Mouse (Mus musculus): Measurements from ENCODE around the gene Osbpl11. TPM values are rescaled to one million over a fixed set of nuclear protein-coding genes. Genes with fewer than 3 reads are reported as not detected.

Osbpl11 gene
- polyA plus RNA-seq, 1 experiment from 2014 or later, result 19.1 TPM

GRCm38 (mm10) chr16:33179911-33180310, 5.0 kb upstream of the Osbpl11 start:
- Histone ChIP-seq H3K9ac (ENCODE audit: low read depth, low read length) (no peak overlapping the region), H3K27me3 (replicated peaks; ENCODE audit: control insufficient read depth, insufficient read depth, low read length) (no peaks in the 10 kb centered on the region), H3K9me3 (ENCODE audit: control insufficient read depth, low read length) (no peaks in the 10 kb centered on the region), H3K4me3 (ENCODE audit: low read depth, low read length) (no peak overlapping the region), H3K4me1 (ENCODE audit: control insufficient read depth, insufficient read depth, low read length) (no peaks in the 10 kb centered on the region), H3K4me2 (ENCODE audit: low read depth, low read length) (no peak overlapping the region), H3K36me3 (ENCODE audit: control insufficient read depth, insufficient read depth, low read length) (no peaks in the 10 kb centered on the region), H3K27ac (replicated peaks; ENCODE audit: low read depth, low read length) (no peak overlapping the region)
- WGBS, result 78% methylated on average over 3 of the region's 3 CpGs
- DNase-seq (ENCODE audit: low spot score), result no peak
- ATAC-seq (ENCODE audit: low read depth), result no peak

GRCm38 (mm10) chr16:33180793-33181192, 4.1 kb upstream of the Osbpl11 start:
- no peak overlapping the region for H3K4me3 ChIP-seq (ENCODE audit: low read depth, low read length)
- H3K9ac ChIP-seq (ENCODE audit: low read depth, low read length), result no peak overlapping the region; the same call in 1 of the 2 replicates
- H3K9me3 ChIP-seq (ENCODE audit: control insufficient read depth, low read length), result no peaks in the 10 kb centered on the region
- WGBS, result 73% methylated on average over 3 of the region's 3 CpGs
- H3K36me3 ChIP-seq (ENCODE audit: control insufficient read depth, insufficient read depth, low read length), result no peaks in the 10 kb centered on the region
- ATAC-seq (ENCODE audit: low read depth) (no peak), DNase-seq (ENCODE audit: low spot score) (no peak)
- H3K4me1 ChIP-seq (ENCODE audit: control insufficient read depth, insufficient read depth, low read length), result no peaks in the 10 kb centered on the region
- no peaks in the 10 kb centered on the region for H3K27me3 ChIP-seq (replicated peaks; ENCODE audit: control insufficient read depth, insufficient read depth, low read length)
- no peak overlapping the region for H3K27ac ChIP-seq (replicated peaks; ENCODE audit: low read depth, low read length)
- H3K4me2 ChIP-seq (ENCODE audit: low read depth, low read length), result no peak overlapping the region

- Histone ChIP-seq H3K27ac (replicated peaks; ENCODE audit: low read depth, low read length) (peak overlapping the region; percentile 94), H3K4me2 (ENCODE audit: low read depth, low read length) (peak overlapping the region; percentile 93), H3K9me3 (ENCODE audit: control insufficient read depth, low read length) (no peaks in the 10 kb centered on the region), H3K36me3 (ENCODE audit: control insufficient read depth, insufficient read depth, low read length) (no peaks in the 10 kb centered on the region), H3K9ac (ENCODE audit: low read depth, low read length) (peak overlapping the region; percentile 98), H3K27me3 (replicated peaks; ENCODE audit: control insufficient read depth, insufficient read depth, low read length) (no peaks in the 10 kb centered on the region), H3K4me3 (ENCODE audit: low read depth, low read length) (peak overlapping the region; percentile 95), H3K4me1 (ENCODE audit: control insufficient read depth, insufficient read depth, low read length) (peaks cover 11% of the 10 kb centered on the region)
- DNase-seq (ENCODE audit: low spot score) (peak; percentile 41), ATAC-seq (ENCODE audit: low read depth) (peak; percentile 79)
- WGBS, result under 1% methylated on average over 24 of the region's 59 CpGs
Measured at GRCm38 (mm10) chr16:33185261-33186046, 583 bp downstream of the Osbpl11 start.

- Histone ChIP-seq H3K36me3 (ENCODE audit: control insufficient read depth, insufficient read depth, low read length) (no peaks in the 10 kb centered on the region), H3K4me3 (ENCODE audit: low read depth, low read length) (peak overlapping the region; percentile 95), H3K9me3 (ENCODE audit: control insufficient read depth, low read length) (no peaks in the 10 kb centered on the region), H3K4me2 (ENCODE audit: low read depth, low read length) (peak overlapping the region; percentile 93), H3K27me3 (replicated peaks; ENCODE audit: control insufficient read depth, insufficient read depth, low read length) (no peaks in the 10 kb centered on the region), H3K4me1 (ENCODE audit: control insufficient read depth, insufficient read depth, low read length) (peaks cover 11% of the 10 kb centered on the region), H3K9ac (ENCODE audit: low read depth, low read length) (peak overlapping the region; percentile 98), H3K27ac (replicated peaks; ENCODE audit: low read depth, low read length) (no peak overlapping the region)
- no peak for DNase-seq (ENCODE audit: low spot score)
- ATAC-seq (ENCODE audit: low read depth), result no peak
- 19% methylated on average over 4 of the region's 4 CpGs for WGBS
Measured at GRCm38 (mm10) chr16:33186134-33186533, 1.3 kb downstream of the Osbpl11 start.

GRCm38 (mm10) chr16:33188076-33188475, 3.2 kb downstream of the Osbpl11 start:
- H3K27ac ChIP-seq (replicated peaks; ENCODE audit: low read depth, low read length), result no peak overlapping the region
- no peak overlapping the region for H3K4me2 ChIP-seq (ENCODE audit: low read depth, low read length)
- H3K9ac ChIP-seq (ENCODE audit: low read depth, low read length), result no peak overlapping the region

GRCm38 (mm10) chr16:33191671-33192091, 6.8 kb downstream of the Osbpl11 start:
- no peaks in the 10 kb centered on the region for H3K9me3 ChIP-seq (ENCODE audit: control insufficient read depth, low read length)
- no peak overlapping the region for H3K4me3 ChIP-seq (ENCODE audit: low read depth, low read length)
- no peaks in the 10 kb centered on the region for H3K27me3 ChIP-seq (replicated peaks; ENCODE audit: control insufficient read depth, insufficient read depth, low read length)
- peaks cover 7% of the 10 kb centered on the region for H3K4me1 ChIP-seq (ENCODE audit: control insufficient read depth, insufficient read depth, low read length)
- DNase-seq (ENCODE audit: low spot score) (no peak), ATAC-seq (ENCODE audit: low read depth) (no peak)
- 0 out of 2 replicates have a peak overlapping the region, but pooled peaks have one; percentile 1 for H3K9ac ChIP-seq (ENCODE audit: low read depth, low read length)
- WGBS, result 75% methylated on average over 2 of the region's 2 CpGs
- H3K4me2 ChIP-seq (ENCODE audit: low read depth, low read length), result no peak overlapping the region
- H3K27ac ChIP-seq (replicated peaks; ENCODE audit: low read depth, low read length), result no peak overlapping the region
- peaks cover 3% of the 10 kb centered on the region; the same call in 1 of the 2 replicates for H3K36me3 ChIP-seq (ENCODE audit: control insufficient read depth, insufficient read depth, low read length)

More at GRCm38 (mm10) chr16:33188076-33188475, 3.2 kb downstream of the Osbpl11 start:
- DNase-seq (ENCODE audit: low spot score) (no peak), ATAC-seq (ENCODE audit: low read depth) (no peak)
- Histone ChIP-seq H3K4me1 (ENCODE audit: control insufficient read depth, insufficient read depth, low read length) (peaks cover 11% of the 10 kb centered on the region), H3K9me3 (ENCODE audit: control insufficient read depth, low read length) (no peaks in the 10 kb centered on the region), H3K4me3 (ENCODE audit: low read depth, low read length) (no peak overlapping the region), H3K36me3 (ENCODE audit: control insufficient read depth, insufficient read depth, low read length) (no peaks in the 10 kb centered on the region), H3K27me3 (replicated peaks; ENCODE audit: control insufficient read depth, insufficient read depth, low read length) (no peaks in the 10 kb centered on the region)
- 43% methylated on average over 3 of the region's 3 CpGs for WGBS

- H3K4me1 ChIP-seq (ENCODE audit: control insufficient read depth, insufficient read depth, low read length), result peaks cover 2% of the 10 kb centered on the region
- H3K4me2 ChIP-seq (ENCODE audit: low read depth, low read length), result no peak overlapping the region
- H3K27ac ChIP-seq (replicated peaks; ENCODE audit: low read depth, low read length), result no peak overlapping the region
- DNase-seq (ENCODE audit: low spot score), result no peak
- whole genome bisulfite sequencing, result 79% methylated on average over 2 of the region's 2 CpGs
- no peaks in the 10 kb centered on the region for H3K9me3 ChIP-seq (ENCODE audit: control insufficient read depth, low read length)
- ATAC-seq (ENCODE audit: low read depth), result no peak
- no peak overlapping the region for H3K9ac ChIP-seq (ENCODE audit: low read depth, low read length)
- peaks cover 7% of the 10 kb centered on the region; the same call in 1 of the 2 replicates for H3K36me3 ChIP-seq (ENCODE audit: control insufficient read depth, insufficient read depth, low read length)
- no peak overlapping the region for H3K4me3 ChIP-seq (ENCODE audit: low read depth, low read length)
- no peaks in the 10 kb centered on the region for H3K27me3 ChIP-seq (replicated peaks; ENCODE audit: control insufficient read depth, insufficient read depth, low read length)
Measured at GRCm38 (mm10) chr16:33192280-33192679, 7.4 kb downstream of the Osbpl11 start.

- Histone ChIP-seq H3K27ac (replicated peaks; ENCODE audit: low read depth, low read length) (no peak overlapping the region), H3K27me3 (replicated peaks; ENCODE audit: control insufficient read depth, insufficient read depth, low read length) (no peaks in the 10 kb centered on the region), H3K9ac (ENCODE audit: low read depth, low read length) (no peak overlapping the region), H3K4me1 (ENCODE audit: control insufficient read depth, insufficient read depth, low read length) (no peaks in the 10 kb centered on the region; the same call in 1 of the 2 replicates), H3K4me2 (ENCODE audit: low read depth, low read length) (no peak overlapping the region), H3K9me3 (ENCODE audit: control insufficient read depth, low read length) (no peaks in the 10 kb centered on the region), H3K36me3 (ENCODE audit: control insufficient read depth, insufficient read depth, low read length) (peaks cover 7% of the 10 kb centered on the region; the same call in 1 of the 2 replicates), H3K4me3 (ENCODE audit: low read depth, low read length) (no peak overlapping the region)
- ATAC-seq (ENCODE audit: low read depth) (no peak), DNase-seq (ENCODE audit: low spot score) (peak; percentile 77)
- WGBS, result 31% methylated on average over 2 of the region's 2 CpGs
Measured at GRCm38 (mm10) chr16:33193649-33194048, 8.8 kb downstream of the Osbpl11 start.
